Mouse (Mus musculus): ENCODE results near the gene Dr1.

- TF ChIP-seq GATA1 (IDR thresholded peaks at IDR 0.05; ENCODE audit: borderline replicate concordance, low read length) (no peak), FLI1 (IDR thresholded peaks at IDR 0.05; ENCODE audit: low read length) (no peak)
These were observed 6.0 kb upstream of the Dr1 start for GRCm38 (mm10) chr5:108262722-108263121.
